Comparison of ENCODE assay signal across 22 mouse cellular contexts in genomic region chr14:55362316-55362715, GRCm38 (mm10).
"Had no signal": no experiment of that assay in that cellular context is flagged by ENCODE, and none has a peak within 500 bp of the region (broad histone marks: within the 10 kb centered on the region; RNA-seq: fewer than 3 reads in every experiment).

No protein-coding gene starts in this region.

- H3K36me3 ChIP-seq: kidney, embryonic 15.5 days; limb, embryonic 12.5 days; limb, embryonic 15.5 days; midbrain, embryonic 12.5 days; neural tube, embryonic 13.5 days; stomach, embryonic 15.5 days had no signal

- H3K9ac ChIP-seq: kidney, embryonic 15.5 days; limb, embryonic 12.5 days; limb, embryonic 15.5 days; liver, embryonic 14.5 days; liver, postnatal 0 days; lung, embryonic 14.5 days; midbrain, embryonic 12.5 days; neural tube, embryonic 13.5 days; stomach, embryonic 15.5 days had no signal

- ATAC-seq: liver, postnatal 0 days; lung, postnatal 0 days had no signal

- H3K4me3 ChIP-seq: kidney, embryonic 15.5 days; left cerebral cortex, adult 2 months; limb, embryonic 12.5 days; limb, embryonic 15.5 days; midbrain, embryonic 12.5 days; myocyte; neural tube, embryonic 13.5 days; stomach, embryonic 15.5 days had no signal

- H3K4me1 ChIP-seq: kidney, embryonic 15.5 days; limb, embryonic 12.5 days; limb, embryonic 15.5 days; midbrain, embryonic 12.5 days; neural tube, embryonic 13.5 days; stomach, embryonic 15.5 days had no signal

- H3K9me3 ChIP-seq: kidney, embryonic 15.5 days; limb, embryonic 12.5 days; limb, embryonic 15.5 days; midbrain, embryonic 12.5 days; neural tube, embryonic 13.5 days; stomach, embryonic 15.5 days had no signal

- H3K4me2 ChIP-seq: kidney, embryonic 15.5 days; limb, embryonic 12.5 days; limb, embryonic 15.5 days; liver, embryonic 11.5 days; lung, embryonic 14.5 days; midbrain, embryonic 12.5 days; neural tube, embryonic 13.5 days; stomach, embryonic 15.5 days had no signal

- H3K27me3 ChIP-seq: kidney, embryonic 15.5 days; limb, embryonic 12.5 days; limb, embryonic 15.5 days; midbrain, embryonic 12.5 days; neural tube, embryonic 13.5 days; stomach, embryonic 15.5 days had no signal

- DNase-seq: kidney, adult 8-10 months; kidney, postnatal 10 days; kidney, postnatal 36 days; layer of hippocampus, postnatal 36 days; liver, postnatal 0 days; lung, embryonic 14.5 days; retina, postnatal 1 day; right cerebral cortex, postnatal 25 days; spleen, adult 18-20 months; thymus, postnatal 25 days had no signal

- H3K27ac ChIP-seq: kidney, embryonic 15.5 days; left cerebral cortex, adult 2 months; limb, embryonic 12.5 days; limb, embryonic 15.5 days; liver, embryonic 14.5 days; macrophage; midbrain, embryonic 12.5 days; neural tube, embryonic 13.5 days; stomach, embryonic 15.5 days had no signal
